Mouse (Mus musculus) liver, embryonic 13.5 days (tissue): ENCODE data around the gene Dpep2nb. TPM values are rescaled to one million over a fixed set of nuclear protein-coding genes. Genes with fewer than 3 reads are reported as not detected.

ENCODE experiments used
- ATAC-seq: fragments of 200-750 bp; cut with Nextera tagmentation; 2 replicates; pipeline ENCODE4 v1.8.0; 2017; ENCODE audit warnings: low read depth, mild to moderate bottlenecking, moderate number of reproducible peaks, moderate library complexity
- DNase-seq: peaks from one replicate; pipeline ENCODE4 v3.0.0; 2022
- H3K27ac ChIP-seq: fragments of 300-500 bp; sonication (generic); 2 replicates; pipeline ENCODE4 v1.5.1; 2015; ENCODE audit warnings: moderate library complexity, mild to moderate bottlenecking, inconsistent platforms
- H3K27me3 ChIP-seq: fragments of 300-500 bp; sonication (generic); 2 replicates; pipeline ENCODE4 v1.6.1; 2015; ENCODE audit warnings: mild to moderate bottlenecking, inconsistent platforms
- H3K36me3 ChIP-seq: fragments of 300-500 bp; sonication (generic); 2 replicates; pipeline ENCODE4 v1.6.1; 2015; ENCODE audit warnings: mild to moderate bottlenecking, inconsistent platforms
- H3K4me1 ChIP-seq: fragments of 300-500 bp; sonication (generic); replicated peaks from 2 replicates; pipeline ENCODE4 v1.6.1; 2015; ENCODE audit warnings: inconsistent platforms
- H3K4me2 ChIP-seq: fragments of 300-500 bp; sonication (generic); 2 replicates; pipeline ENCODE4 v1.6.1; 2015; ENCODE audit warnings: inconsistent platforms, mild to moderate bottlenecking, moderate library complexity
- H3K4me3 ChIP-seq: fragments of 300-500 bp; sonication (generic); replicated peaks from 2 replicates; pipeline ENCODE4 v1.5.1; 2015; ENCODE audit warnings: mild to moderate bottlenecking, inconsistent platforms
- H3K9ac ChIP-seq: fragments of 300-500 bp; sonication (generic); 2 replicates; pipeline ENCODE4 v1.6.1; 2015; ENCODE audit warnings: mild to moderate bottlenecking, inconsistent platforms
- H3K9me3 ChIP-seq: fragments of 300-500 bp; sonication (generic); replicated peaks from 2 replicates; pipeline ENCODE4 v1.6.1; 2016; ENCODE audit warnings: inconsistent platforms
- WGBS: fragments of 180-500 bp; shearing (Covaris S2); methylation state at CpG from one replicate; pipeline ENCODE4 v1.1.7; 2015; ENCODE audit not compliant: insufficient replicate concordance; 5-methylcytosine and 5-hydroxymethylcytosine counted together
- polyA plus RNA-seq: library from polyadenylated mRNA; unstranded; fragments of >200 nt; fragmentation: Nextera tagmentation; extraction: Ambion mirVana; gene quantifications from 2 replicates; pipeline ENCODE4 v1.2.1, GENCODE M21; 2015

Gene Dpep2nb
- polyA plus RNA-seq, result not detected in 2 replicates

GRCm38 (mm10) chr8:106005875-106006274, at the start of gene Dpep2nb:
Gene Dpep2nb (minus strand): TSS chr8:106005975.
- Histone ChIP-seq H3K36me3 (peaks cover 3% of the 10 kb centered on the region; the same call in 1 of the 2 replicates), H3K27ac (no peak within 1 kb of the TSS), H3K9ac (no peak within 1 kb of the TSS), H3K4me1 (peaks cover 39% of the 10 kb centered on the region), H3K4me3 (no peak within 1 kb of the TSS), H3K27me3 (0 out of 2 replicates have a peak, but pooled peaks cover 3% of the 10 kb centered on the region), H3K4me2 (no peak within 1 kb of the TSS), H3K9me3 (no peaks in the 10 kb centered on the region)
- DNase-seq (no peak), ATAC-seq (no peak)
- WGBS, result 78% methylated on average over 4 of the region's 4 CpGs

GRCm38 (mm10) chr8:106055038-106055437, 49.3 kb upstream of the Dpep2nb start:
- 65% methylated on average over 3 of the region's 3 CpGs for WGBS
- Histone ChIP-seq H3K27ac (no peak overlapping the region; the same call in 1 of the 2 replicates), H3K9me3 (no peaks in the 10 kb centered on the region), H3K4me2 (no peak overlapping the region), H3K4me3 (no peak overlapping the region), H3K36me3 (peaks cover 42% of the 10 kb centered on the region), H3K4me1 (peaks cover 34% of the 10 kb centered on the region), H3K9ac (no peak overlapping the region), H3K27me3 (no peaks in the 10 kb centered on the region)
- no peak for ATAC-seq
- DNase-seq, result no peak

GRCm38 (mm10) chr8:106054190-106054811, 48.5 kb upstream of the Dpep2nb start:
- Histone ChIP-seq H3K27ac (peak overlapping the region; percentile 35; the same call in 1 of the 2 replicates), H3K4me1 (peaks cover 34% of the 10 kb centered on the region), H3K4me3 (no peak overlapping the region), H3K9ac (0 out of 2 replicates have a peak overlapping the region, but pooled peaks have one; percentile 14), H3K4me2 (no peak overlapping the region), H3K27me3 (no peaks in the 10 kb centered on the region), H3K36me3 (peaks cover 49% of the 10 kb centered on the region), H3K9me3 (no peaks in the 10 kb centered on the region)
- DNase-seq, result no peak
- 29% methylated on average over 6 of the region's 6 CpGs for WGBS
- ATAC-seq, result no peak

GRCm38 (mm10) chr8:106052510-106053089, 46.8 kb upstream of the Dpep2nb start:
- DNase-seq, result no peak
- Histone ChIP-seq H3K4me1 (peaks cover 37% of the 10 kb centered on the region), H3K36me3 (peaks cover 52% of the 10 kb centered on the region), H3K4me2 (no peak overlapping the region), H3K4me3 (no peak overlapping the region), H3K27ac (no peak overlapping the region), H3K27me3 (no peaks in the 10 kb centered on the region), H3K9me3 (no peaks in the 10 kb centered on the region), H3K9ac (no peak overlapping the region)
- 75% methylated on average over 9 of the region's 9 CpGs for WGBS
- no peak for ATAC-seq

- Histone ChIP-seq H3K27me3 (no peaks in the 10 kb centered on the region), H3K27ac (peak overlapping the region; percentile 29; the same call in 1 of the 2 replicates), H3K4me3 (no peak overlapping the region), H3K4me2 (no peak overlapping the region), H3K36me3 (peaks cover 59% of the 10 kb centered on the region), H3K4me1 (peaks cover 46% of the 10 kb centered on the region), H3K9me3 (no peaks in the 10 kb centered on the region), H3K9ac (no peak overlapping the region)
- 75% methylated on average over 3 of the region's 3 CpGs for WGBS
- DNase-seq (no peak), ATAC-seq (no peak)
These were observed 45.3 kb upstream of the Dpep2nb start for GRCm38 (mm10) chr8:106051068-106051467.

- H3K4me1 ChIP-seq, result peaks cover 45% of the 10 kb centered on the region
- H3K36me3 ChIP-seq, result peaks cover 60% of the 10 kb centered on the region
- H3K4me2 ChIP-seq, result no peak overlapping the region
- DNase-seq (no peak), ATAC-seq (no peak)
- no peak overlapping the region for H3K4me3 ChIP-seq
- WGBS, result 70% methylated on average over 6 of the region's 6 CpGs
- H3K27ac ChIP-seq, result peak overlapping the region; percentile 68; the same call in 1 of the 2 replicates
- no peaks in the 10 kb centered on the region for H3K27me3 ChIP-seq
- no peaks in the 10 kb centered on the region for H3K9me3 ChIP-seq
- no peak overlapping the region for H3K9ac ChIP-seq
These were observed 44.1 kb upstream of the Dpep2nb start for GRCm38 (mm10) chr8:106049840-106050239.

- Histone ChIP-seq H3K27me3 (no peaks in the 10 kb centered on the region), H3K36me3 (peaks cover 50% of the 10 kb centered on the region), H3K4me3 (no peak overlapping the region), H3K9me3 (no peaks in the 10 kb centered on the region), H3K4me1 (peaks cover 46% of the 10 kb centered on the region), H3K4me2 (peak overlapping the region; percentile 44), H3K9ac (peak overlapping the region; percentile 30), H3K27ac (peak overlapping the region; percentile 88)
- 64% methylated on average over 5 of the region's 5 CpGs for WGBS
- ATAC-seq (peak; percentile 67), DNase-seq (peak; percentile 31)
These were observed 42.3 kb upstream of the Dpep2nb start for GRCm38 (mm10) chr8:106047854-106048630.

- DNase-seq (peak; percentile 70), ATAC-seq (peak; percentile 88)
- WGBS, result 76% methylated on average over 11 of the region's 11 CpGs
- H3K9me3 ChIP-seq, result no peaks in the 10 kb centered on the region
- no peaks in the 10 kb centered on the region for H3K27me3 ChIP-seq
- peaks cover 46% of the 10 kb centered on the region for H3K4me1 ChIP-seq
- peaks cover 42% of the 10 kb centered on the region for H3K36me3 ChIP-seq
- peak overlapping the region; percentile 61 for H3K9ac ChIP-seq
- H3K4me3 ChIP-seq, result no peak overlapping the region
- H3K27ac ChIP-seq, result peak overlapping the region; percentile 88
- H3K4me2 ChIP-seq, result peak overlapping the region; percentile 44
These were observed 41.2 kb upstream of the Dpep2nb start for GRCm38 (mm10) chr8:106046872-106047559.

GRCm38 (mm10) chr8:106044151-106044550, 38.4 kb upstream of the Dpep2nb start:
- peaks cover 22% of the 10 kb centered on the region for H3K36me3 ChIP-seq
- no peak overlapping the region for H3K4me2 ChIP-seq
- ATAC-seq (no peak), DNase-seq (no peak)
- no peak overlapping the region for H3K4me3 ChIP-seq
- no peaks in the 10 kb centered on the region for H3K27me3 ChIP-seq
- WGBS, result 25% methylated on average over 3 of the region's 3 CpGs
- H3K9ac ChIP-seq, result no peak overlapping the region
- peaks cover 46% of the 10 kb centered on the region for H3K4me1 ChIP-seq
- peak overlapping the region; percentile 40 for H3K27ac ChIP-seq
- no peaks in the 10 kb centered on the region for H3K9me3 ChIP-seq

- H3K4me1 ChIP-seq, result peaks cover 35% of the 10 kb centered on the region
- no peak overlapping the region for H3K9ac ChIP-seq
- H3K9me3 ChIP-seq, result no peaks in the 10 kb centered on the region
- DNase-seq (no peak), ATAC-seq (no peak)
- peaks cover 19% of the 10 kb centered on the region for H3K36me3 ChIP-seq
- no peak overlapping the region for H3K27ac ChIP-seq
- WGBS, result 84% methylated on average over 2 of the region's 2 CpGs
- no peaks in the 10 kb centered on the region for H3K27me3 ChIP-seq
- no peak overlapping the region for H3K4me2 ChIP-seq
- no peak overlapping the region for H3K4me3 ChIP-seq
These were observed 37.3 kb upstream of the Dpep2nb start for GRCm38 (mm10) chr8:106043055-106043454.

GRCm38 (mm10) chr8:106040218-106040617, 34.4 kb upstream of the Dpep2nb start:
- H3K9ac ChIP-seq, result no peak overlapping the region
- no peaks in the 10 kb centered on the region for H3K9me3 ChIP-seq
- H3K27me3 ChIP-seq, result no peaks in the 10 kb centered on the region
- 52% methylated on average over 4 of the region's 4 CpGs for WGBS
- ATAC-seq, result no peak
- H3K4me1 ChIP-seq, result peaks cover 16% of the 10 kb centered on the region
- H3K27ac ChIP-seq, result no peak overlapping the region
- no peak overlapping the region for H3K4me3 ChIP-seq
- no peak for DNase-seq
- no peak overlapping the region for H3K4me2 ChIP-seq
- H3K36me3 ChIP-seq, result peaks cover 16% of the 10 kb centered on the region
